Mouse (Mus musculus) forebrain, postnatal 0 days (tissue): ENCODE data around the gene S100z. TPM values are rescaled to one million over a fixed set of nuclear protein-coding genes. Genes with fewer than 3 reads are reported as not detected.

Experiments used
- ATAC-seq: fragments of 200-750 bp; cut with Nextera tagmentation; 2 replicates; pipeline ENCODE4 v1.8.0; 2017; ENCODE audit warnings: mild to moderate bottlenecking, moderate library complexity
- DNase-seq: peaks from one replicate; pipeline ENCODE4 v3.0.0-alpha.2; 2015
- H3K27ac ChIP-seq: fragments of 300-500 bp; sonication (generic); 2 replicates; pipeline ENCODE4 v1.5.1; 2014; ENCODE audit warnings: low read depth, mild to moderate bottlenecking, antibody characterized with exemption, low read length, moderate library complexity, mixed read lengths
- H3K27me3 ChIP-seq: fragments of 300-500 bp; sonication (generic); 2 replicates; pipeline ENCODE4 v1.6.1; 2014; ENCODE audit warnings: mild to moderate bottlenecking, low read length, mixed read lengths; ENCODE audit not compliant: insufficient read depth
- H3K36me3 ChIP-seq: fragments of 300-500 bp; sonication (generic); 2 replicates; pipeline ENCODE4 v1.6.1; 2014; ENCODE audit warnings: mild to moderate bottlenecking, moderate library complexity; ENCODE audit not compliant: insufficient read depth
- H3K4me1 ChIP-seq: fragments of 300-500 bp; sonication (generic); 2 replicates; pipeline ENCODE4 v1.6.1; 2014; ENCODE audit warnings: antibody characterized with exemption; ENCODE audit not compliant: insufficient read depth
- H3K4me2 ChIP-seq: fragments of 300-500 bp; sonication (generic); 2 replicates; pipeline ENCODE4 v1.6.1; 2014; ENCODE audit warnings: low read depth, mild to moderate bottlenecking, moderate library complexity
- H3K4me3 ChIP-seq: fragments of 300-500 bp; sonication (generic); 2 replicates; pipeline ENCODE4 v1.5.1; 2014; ENCODE audit warnings: low read depth, low read length, mixed read lengths
- H3K9ac ChIP-seq: fragments of 300-500 bp; sonication (generic); 2 replicates; pipeline ENCODE4 v1.6.1; 2014; ENCODE audit warnings: mild to moderate bottlenecking
- H3K9me3 ChIP-seq: fragments of 300-500 bp; sonication (generic); 2 replicates; pipeline ENCODE4 v1.6.1; 2016; ENCODE audit warnings: low read length
- CTCF ChIP-seq: sonication (generic); IDR thresholded peaks from 2 replicates; pipeline ENCODE4 v1.5.1; 2016; ENCODE audit warnings: antibody characterized with exemption, control low read depth, low read depth
- WGBS: fragments of 180-500 bp; shearing (Covaris S2); extraction: QIAGEN DNeasy Blood & Tissue Kit; methylation state at CpG from one replicate; pipeline ENCODE4 v1.1.7; 2014; 5-methylcytosine and 5-hydroxymethylcytosine counted together
- polyA plus RNA-seq: library from polyadenylated mRNA; unstranded; fragments of >200 nt; fragmentation: Nextera tagmentation; extraction: Ambion mirVana; gene quantifications from 2 replicates; pipeline ENCODE4 v1.2.1, GENCODE M21; 2015
- total RNA-seq: library from RNA; depleted of rRNA; stranded (reverse); fragments of >200 nt; gene quantifications from 2 replicates; pipeline ENCODE4 v1.2.3, GENCODE M21; 2014

The S100z gene
- total and polyA plus RNA-seq, 2 experiments from 2014 or later: not detected

- WGBS: 73% methylated on average over 4 of the region's 4 CpGs
- Histone ChIP-seq H3K4me2 (no peak overlapping the region), H3K9me3 (no peaks in the 10 kb centered on the region), H3K4me3 (no peak overlapping the region), H3K9ac (no peak overlapping the region), H3K4me1 (no peaks in the 10 kb centered on the region), H3K27me3 (no peaks in the 10 kb centered on the region), H3K27ac (no peak overlapping the region), H3K36me3 (no peaks in the 10 kb centered on the region)
- ATAC-seq (no peak), DNase-seq (no peak)
- TF ChIP-seq CTCF: no peak
Measured at GRCm38 (mm10) chr13:95514756-95515155, 36.2 kb upstream of the S100z start.

GRCm38 (mm10) chr13:95510054-95510453, 31.5 kb upstream of the S100z start:
- H3K4me3 ChIP-seq: no peak overlapping the region
- no peak overlapping the region for H3K4me2 ChIP-seq
- H3K27me3 ChIP-seq: no peaks in the 10 kb centered on the region
- TF ChIP-seq CTCF: no peak
- no peaks in the 10 kb centered on the region for H3K36me3 ChIP-seq
- H3K27ac ChIP-seq: no peak overlapping the region
- ATAC-seq (no peak), DNase-seq (no peak)
- H3K9ac ChIP-seq: no peak overlapping the region
- WGBS: 83% methylated on average over 5 of the region's 5 CpGs
- H3K4me1 ChIP-seq: no peaks in the 10 kb centered on the region
- H3K9me3 ChIP-seq: no peaks in the 10 kb centered on the region

- 80% methylated on average over 8 of the region's 8 CpGs for WGBS
Measured at GRCm38 (mm10) chr13:95503279-95503917, 24.9 kb upstream of the S100z start.

GRCm38 (mm10) chr13:95496601-95497000, 18.1 kb upstream of the S100z start:
- Histone ChIP-seq H3K36me3 (no peaks in the 10 kb centered on the region), H3K4me3 (no peak overlapping the region), H3K4me2 (no peak overlapping the region), H3K9me3 (no peaks in the 10 kb centered on the region), H3K27ac (no peak overlapping the region), H3K27me3 (no peaks in the 10 kb centered on the region), H3K9ac (no peak overlapping the region), H3K4me1 (no peaks in the 10 kb centered on the region)
- DNase-seq: no peak
- WGBS: 92% methylated on average over 3 of the region's 3 CpGs
- ATAC-seq: no peak
- no peak for TF ChIP-seq CTCF

More at GRCm38 (mm10) chr13:95503279-95503917, 24.9 kb upstream of the S100z start:
- H3K9me3 ChIP-seq: no peaks in the 10 kb centered on the region
- H3K36me3 ChIP-seq: no peaks in the 10 kb centered on the region
- H3K27me3 ChIP-seq: no peaks in the 10 kb centered on the region
- no peak overlapping the region for H3K4me2 ChIP-seq
- H3K27ac ChIP-seq: no peak overlapping the region
- no peak for TF ChIP-seq CTCF
- DNase-seq (no peak), ATAC-seq (no peak)
- no peak overlapping the region for H3K4me3 ChIP-seq
- no peak overlapping the region for H3K9ac ChIP-seq
- no peaks in the 10 kb centered on the region for H3K4me1 ChIP-seq

GRCm38 (mm10) chr13:95494812-95495211, 16.3 kb upstream of the S100z start:
- Histone ChIP-seq H3K9me3 (no peaks in the 10 kb centered on the region), H3K27ac (no peak overlapping the region), H3K4me2 (no peak overlapping the region), H3K9ac (no peak overlapping the region), H3K4me3 (no peak overlapping the region), H3K36me3 (no peaks in the 10 kb centered on the region), H3K4me1 (no peaks in the 10 kb centered on the region), H3K27me3 (no peaks in the 10 kb centered on the region)
- ATAC-seq (no peak), DNase-seq (no peak)
- no peak for TF ChIP-seq CTCF
- WGBS: 85% methylated on average over 8 of the region's 8 CpGs

GRCm38 (mm10) chr13:95493296-95493695, 14.8 kb upstream of the S100z start:
- 66% methylated on average over 5 of the region's 5 CpGs for WGBS
- no peak overlapping the region for H3K4me3 ChIP-seq
- no peak for ATAC-seq

GRCm38 (mm10) chr13:95491327-95491726, 12.8 kb upstream of the S100z start:
- Histone ChIP-seq H3K9ac (no peak overlapping the region), H3K27ac (no peak overlapping the region), H3K4me1 (no peaks in the 10 kb centered on the region), H3K4me2 (no peak overlapping the region), H3K4me3 (no peak overlapping the region), H3K27me3 (no peaks in the 10 kb centered on the region), H3K36me3 (no peaks in the 10 kb centered on the region), H3K9me3 (no peaks in the 10 kb centered on the region)
- whole genome bisulfite sequencing: 73% methylated on average over 11 of the region's 11 CpGs
- no peak for TF ChIP-seq CTCF
- DNase-seq: no peak
- ATAC-seq: no peak

More at GRCm38 (mm10) chr13:95493296-95493695, 14.8 kb upstream of the S100z start:
- Histone ChIP-seq H3K9ac (no peak overlapping the region), H3K36me3 (no peaks in the 10 kb centered on the region), H3K4me1 (no peaks in the 10 kb centered on the region), H3K4me2 (no peak overlapping the region), H3K9me3 (no peaks in the 10 kb centered on the region), H3K27me3 (no peaks in the 10 kb centered on the region), H3K27ac (no peak overlapping the region)
- no peak for TF ChIP-seq CTCF
- DNase-seq: no peak
